ENCODE assay signal across 12 mouse cellular contexts in the genomic region with DNA sequence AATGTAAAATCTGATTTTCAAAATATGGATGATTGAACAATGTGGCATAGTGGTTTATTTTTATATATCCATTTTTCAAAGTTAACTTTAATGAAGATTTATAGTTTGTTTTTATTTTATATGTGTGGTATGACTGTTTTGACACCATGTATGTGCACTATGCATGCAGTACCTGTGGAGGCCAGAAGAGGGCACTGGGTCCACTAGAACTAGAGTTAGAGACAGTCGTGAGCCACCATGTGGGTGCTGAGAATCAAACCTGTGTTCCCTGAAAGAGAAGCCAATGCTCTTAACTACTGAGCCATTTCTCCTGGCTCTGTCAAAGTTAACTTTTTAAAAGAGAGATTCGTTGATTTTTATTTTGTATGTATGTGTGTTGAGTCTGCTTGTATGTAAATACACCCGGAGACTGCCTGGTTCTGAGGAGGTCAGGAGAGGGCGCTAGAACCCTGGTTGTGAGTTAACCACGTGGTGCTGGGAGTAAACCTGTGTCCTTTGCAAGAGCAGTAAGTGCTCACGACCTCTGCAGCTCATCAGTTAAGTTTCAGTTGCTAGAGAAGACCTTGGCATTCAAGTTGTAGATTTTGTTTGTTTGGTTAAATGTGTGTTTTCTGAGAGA.
DNase-seq lines count a peak whose midpoint lies in the region; ATAC-seq and TF ChIP-seq lines count a peak whose summit lies in the region.
"Had no signal": no experiment of that assay in that cellular context is flagged by ENCODE, and none has a peak within 500 bp of the region (broad histone marks: within the 10 kb centered on the region; RNA-seq: fewer than 3 reads in every experiment).

No protein-coding gene starts in this region.

- no peak for TF ChIP-seq EP300 in liver, embryonic 14.5 days (IDR thresholded peaks at IDR 0.05; ENCODE audit: low read depth)

- H3K4me1 ChIP-seq in embryonic facial prominence, embryonic 11.5 days (ENCODE audit: control insufficient read depth, insufficient read depth, low read length), result no peaks in the 10 kb centered on the region
- peaks cover 9% of the 10 kb centered on the region for H3K4me1 ChIP-seq in embryonic facial prominence, embryonic 10.5 days
- no peaks in the 10 kb centered on the region; the same call in 1 of the 2 replicates for H3K4me1 ChIP-seq in liver, adult 2 months (ENCODE audit: control insufficient read depth, insufficient read depth, low read length)
- H3K4me1 ChIP-seq in liver, embryonic 11.5 days (replicated peaks; ENCODE audit: control insufficient read depth, insufficient read depth, low read length), result peaks cover 7% of the 10 kb centered on the region
- peaks cover 0 to 4% of the 10 kb centered on the region in 2 experiments; a peak in 2 of 4 replicates for H3K4me1 ChIP-seq in liver, embryonic 14.5 days (replicated peaks; ENCODE audit: control insufficient read depth in 2 of 2, insufficient read depth in 2 of 2, low read length in 1 of 2)
- H3K4me1 ChIP-seq: stomach, embryonic 15.5 days had no signal

- no peak overlapping the region for H3K9ac ChIP-seq in embryonic facial prominence, embryonic 11.5 days (replicated peaks; ENCODE audit: low read length)
- no peak overlapping the region for H3K9ac ChIP-seq in liver, adult 2 months (ENCODE audit: low read depth, low read length)
- no peak overlapping the region for H3K9ac ChIP-seq in liver, embryonic 11.5 days (ENCODE audit: low read depth, low read length)
- H3K9ac ChIP-seq in liver, embryonic 14.5 days (replicated peaks), result no peak overlapping the region
- H3K9ac ChIP-seq: stomach, embryonic 15.5 days had no signal

- 81% methylated on average over 6 of the region's 6 CpGs for WGBS in embryonic facial prominence, embryonic 11.5 days
- WGBS in embryonic facial prominence, embryonic 10.5 days, result 78% methylated on average over 6 of the region's 6 CpGs
- 81% methylated on average over 6 of the region's 6 CpGs for WGBS in liver, adult 2 months
- WGBS in liver, embryonic 11.5 days, result 69% methylated on average over 6 of the region's 6 CpGs
- 60% methylated on average over 6 of the region's 6 CpGs for WGBS in liver, embryonic 14.5 days (ENCODE audit: insufficient replicate concordance)

- no peaks in the 10 kb centered on the region for H3K79me2 ChIP-seq in liver, adult 2 months (ENCODE audit: control insufficient read depth, insufficient read depth, low read length)

- no peaks in the 10 kb centered on the region for H3K9me3 ChIP-seq in embryonic facial prominence, embryonic 11.5 days (replicated peaks; ENCODE audit: control insufficient read depth, low read length)
- no peaks in the 10 kb centered on the region for H3K9me3 ChIP-seq in embryonic facial prominence, embryonic 10.5 days
- no peaks in the 10 kb centered on the region for H3K9me3 ChIP-seq in liver, embryonic 11.5 days (ENCODE audit: control insufficient read depth, low read length)
- H3K9me3 ChIP-seq in liver, embryonic 14.5 days (ENCODE audit: control insufficient read depth, low read length), result no peaks in the 10 kb centered on the region
- H3K9me3 ChIP-seq: stomach, embryonic 15.5 days had no signal

- TF ChIP-seq POLR2A in liver, adult 2 months (IDR thresholded peaks at IDR 0.05; ENCODE audit: extremely low read depth, insufficient read depth, low read length), result no peak

- peak; percentile 38; the same call in 1 of the 2 replicates for TF ChIP-seq CTCF in liver, adult 2 months (IDR thresholded peaks at IDR 0.05; ENCODE audit: low read depth, low read length)
- peak; percentile 64 for TF ChIP-seq CTCF in liver, embryonic 14.5 days (IDR thresholded peaks at IDR 0.05; ENCODE audit: low read depth)

- H3K36me3 ChIP-seq in embryonic facial prominence, embryonic 11.5 days (replicated peaks; ENCODE audit: control insufficient read depth, insufficient read depth, low read depth, low read length), result no peaks in the 10 kb centered on the region
- H3K36me3 ChIP-seq in embryonic facial prominence, embryonic 10.5 days (replicated peaks), result no peaks in the 10 kb centered on the region
- no peaks in the 10 kb centered on the region for H3K36me3 ChIP-seq in liver, adult 2 months (ENCODE audit: control insufficient read depth, insufficient read depth, low read length)
- no peaks in the 10 kb centered on the region for H3K36me3 ChIP-seq in liver, embryonic 11.5 days (ENCODE audit: control insufficient read depth, insufficient read depth, low read length)
- H3K36me3 ChIP-seq in liver, embryonic 14.5 days (replicated peaks; ENCODE audit: control insufficient read depth, insufficient read depth, low read depth), result no peaks in the 10 kb centered on the region
- H3K36me3 ChIP-seq: midbrain, embryonic 10.5 days; stomach, embryonic 15.5 days had no signal

- H3K27me3 ChIP-seq in embryonic facial prominence, embryonic 11.5 days (ENCODE audit: control insufficient read depth, insufficient read depth, low read length), result no peaks in the 10 kb centered on the region
- peaks cover 21% of the 10 kb centered on the region for H3K27me3 ChIP-seq in embryonic facial prominence, embryonic 10.5 days (replicated peaks; ENCODE audit: low read depth, poor library complexity, severe bottlenecking)
- no peaks in the 10 kb centered on the region for H3K27me3 ChIP-seq in liver, adult 2 months (ENCODE audit: control insufficient read depth, insufficient read depth, low read length)
- no peaks in the 10 kb centered on the region for H3K27me3 ChIP-seq in liver, embryonic 11.5 days (replicated peaks; ENCODE audit: control insufficient read depth, insufficient read depth, low read length)
- H3K27me3 ChIP-seq in liver, embryonic 14.5 days (ENCODE audit: control insufficient read depth, insufficient read depth, low read length), result no peaks in the 10 kb centered on the region
- H3K27me3 ChIP-seq: stomach, embryonic 15.5 days had no signal

- no peak overlapping the region for H3K4me3 ChIP-seq in embryonic facial prominence, embryonic 11.5 days (ENCODE audit: low read depth, low read length)
- no peak overlapping the region for H3K4me3 ChIP-seq in embryonic facial prominence, embryonic 10.5 days
- H3K4me3 ChIP-seq in liver, adult 2 months (ENCODE audit: insufficient read depth, low read depth, low read length), result no peak overlapping the region
- no peak overlapping the region for H3K4me3 ChIP-seq in liver, embryonic 11.5 days (ENCODE audit: low read depth, low read length)
- no peak overlapping the region for H3K4me3 ChIP-seq in liver, embryonic 14.5 days (ENCODE audit: insufficient read depth in 1 of 2, low read depth in 2 of 2, low read length in 2 of 2)
- H3K4me3 ChIP-seq: midbrain, embryonic 10.5 days; stomach, embryonic 15.5 days had no signal

- H3K27ac ChIP-seq in embryonic facial prominence, embryonic 11.5 days (replicated peaks; ENCODE audit: low read depth, low read length), result no peak overlapping the region
- H3K27ac ChIP-seq in embryonic facial prominence, embryonic 10.5 days (replicated peaks), result no peak overlapping the region
- H3K27ac ChIP-seq in liver, adult 2 months (replicated peaks; ENCODE audit: insufficient read depth, low read depth, low read length), result no peak overlapping the region
- no peak overlapping the region for H3K27ac ChIP-seq in liver, embryonic 11.5 days (ENCODE audit: low read depth, low read length)
- no peak overlapping the region for H3K27ac ChIP-seq in liver, embryonic 14.5 days
- H3K27ac ChIP-seq: midbrain, embryonic 10.5 days; stomach, embryonic 15.5 days had no signal

- ATAC-seq in embryonic facial prominence, embryonic 11.5 days (replicated peaks; ENCODE audit: insufficient number of reproducible peaks, low FRiP score, low TSS enrichment, low read depth), result no peak
- no peak for ATAC-seq in liver, embryonic 11.5 days (replicated peaks; ENCODE audit: low FRiP score)
- no peak for ATAC-seq in liver, embryonic 14.5 days (ENCODE audit: insufficient read depth)

- peak; percentile 23 for DNase-seq in embryonic facial prominence, embryonic 11.5 days (ENCODE audit: low spot score)
- DNase-seq in embryonic facial prominence, embryonic 10.5 days (ENCODE audit: low spot score), result no peak
- no peak for DNase-seq in liver, adult 2 months (ENCODE audit: extremely low read depth, low read depth, low spot score)
- DNase-seq in liver, embryonic 11.5 days (ENCODE audit: low spot score), result no peak
- peak; percentile 7 for DNase-seq in CD4-positive helper T cell, adult 2 months (ENCODE audit: low read depth, low spot score)
- DNase-seq in liver, embryonic 14.5 days (ENCODE audit: low read depth in 3 of 3, low spot score in 3 of 3), result no peak
- DNase-seq in urinary bladder, adult 2 months (ENCODE audit: low spot score), result no peak
- no peak for DNase-seq in layer of hippocampus, postnatal 25 days (ENCODE audit: extremely low spot score in 1 of 2, low spot score in 1 of 2)
- DNase-seq: kidney, adult 18-20 months; left cerebral cortex, postnatal 4 days had no signal

- no peak overlapping the region for H3K4me2 ChIP-seq in embryonic facial prominence, embryonic 11.5 days (ENCODE audit: low read depth, low read length)
- no peak overlapping the region for H3K4me2 ChIP-seq in liver, embryonic 11.5 days
- no peak overlapping the region for H3K4me2 ChIP-seq in liver, embryonic 14.5 days (ENCODE audit: low read depth)
- H3K4me2 ChIP-seq: stomach, embryonic 15.5 days had no signal

Comparison
In these comparisons a context has a peak if more than half of its experiments do, and no peak if none do; other contexts are left out.
1. DNase-seq: peak in embryonic facial prominence, embryonic 11.5 days (single experiment) and CD4-positive helper T cell, adult 2 months (single experiment); none in embryonic facial prominence, embryonic 10.5 days (single experiment), liver, adult 2 months (single experiment), liver, embryonic 11.5 days (single experiment), liver, embryonic 14.5 days (0 of 3), urinary bladder, adult 2 months (single experiment) and layer of hippocampus, postnatal 25 days (0 of 2).